Mouse (Mus musculus) lung, embryonic 14.5 days (tissue): ENCODE results near the gene Nr1d1. TPM values are rescaled to one million over a fixed set of nuclear protein-coding genes. Genes with fewer than 3 reads are reported as not detected.

Experiments
- ATAC-seq: fragments of 200-750 bp; cut with Nextera tagmentation; 2 replicates; pipeline ENCODE4 v1.8.0; 2017; ENCODE audit warnings: mild to moderate bottlenecking, moderate TSS enrichment, moderate library complexity; ENCODE audit not compliant: insufficient read depth
- DNase-seq: peaks from one replicate; pipeline ENCODE4 v3.0.0-alpha.2; 2015
- H3K27ac ChIP-seq: fragments of 300-500 bp; sonication (generic); 2 replicates; pipeline ENCODE4 v1.5.1; 2014; ENCODE audit warnings: low read depth, mild to moderate bottlenecking, moderate library complexity
- H3K27me3 ChIP-seq: fragments of 300-500 bp; sonication (generic); 2 replicates; pipeline ENCODE4 v1.6.1; 2014; ENCODE audit warnings: low read length, control low read depth; ENCODE audit not compliant: insufficient read depth
- H3K36me3 ChIP-seq: fragments of 300-500 bp; sonication (generic); 2 replicates; pipeline ENCODE4 v1.6.1; 2014; ENCODE audit warnings: control low read depth; ENCODE audit not compliant: insufficient read depth
- H3K4me1 ChIP-seq: fragments of 300-500 bp; sonication (generic); 2 replicates; pipeline ENCODE4 v1.6.1; 2014; ENCODE audit warnings: antibody characterized with exemption, control low read depth; ENCODE audit not compliant: insufficient read depth
- H3K4me2 ChIP-seq: fragments of 300-500 bp; sonication (generic); 2 replicates; pipeline ENCODE4 v1.6.1; 2014; ENCODE audit warnings: mild to moderate bottlenecking
- H3K4me3 ChIP-seq: fragments of 300-500 bp; sonication (generic); 2 replicates; pipeline ENCODE4 v1.5.1; 2014; ENCODE audit warnings: low read depth, low read length
- H3K9ac ChIP-seq: fragments of 300-500 bp; sonication (generic); 2 replicates; pipeline ENCODE4 v1.6.1; 2014
- H3K9me3 ChIP-seq: fragments of 300-500 bp; sonication (generic); 2 replicates; pipeline ENCODE4 v1.6.1; 2016; ENCODE audit warnings: low read depth, low read length, control low read depth
- CTCF ChIP-seq: IDR thresholded peaks from 2 replicates; pipeline ENCODE4 v1.5.1; 2016; ENCODE audit warnings: antibody characterized with exemption, low read depth
- WGBS: fragments of 180-500 bp; shearing (Covaris S2); extraction: QIAGEN DNeasy Blood & Tissue Kit; methylation state at CpG from one replicate; pipeline ENCODE4 v1.1.7; 2014; 5-methylcytosine and 5-hydroxymethylcytosine counted together
- polyA plus RNA-seq: library from polyadenylated mRNA; unstranded; fragments of >200 nt; fragmentation: Nextera tagmentation; extraction: Ambion mirVana; gene quantifications from 2 replicates; pipeline ENCODE4 v1.2.1, GENCODE M21; 2014

Gene Nr1d1
- polyA plus RNA-seq, 1 experiment from 2014 or later = 1.4 TPM

DNA sequence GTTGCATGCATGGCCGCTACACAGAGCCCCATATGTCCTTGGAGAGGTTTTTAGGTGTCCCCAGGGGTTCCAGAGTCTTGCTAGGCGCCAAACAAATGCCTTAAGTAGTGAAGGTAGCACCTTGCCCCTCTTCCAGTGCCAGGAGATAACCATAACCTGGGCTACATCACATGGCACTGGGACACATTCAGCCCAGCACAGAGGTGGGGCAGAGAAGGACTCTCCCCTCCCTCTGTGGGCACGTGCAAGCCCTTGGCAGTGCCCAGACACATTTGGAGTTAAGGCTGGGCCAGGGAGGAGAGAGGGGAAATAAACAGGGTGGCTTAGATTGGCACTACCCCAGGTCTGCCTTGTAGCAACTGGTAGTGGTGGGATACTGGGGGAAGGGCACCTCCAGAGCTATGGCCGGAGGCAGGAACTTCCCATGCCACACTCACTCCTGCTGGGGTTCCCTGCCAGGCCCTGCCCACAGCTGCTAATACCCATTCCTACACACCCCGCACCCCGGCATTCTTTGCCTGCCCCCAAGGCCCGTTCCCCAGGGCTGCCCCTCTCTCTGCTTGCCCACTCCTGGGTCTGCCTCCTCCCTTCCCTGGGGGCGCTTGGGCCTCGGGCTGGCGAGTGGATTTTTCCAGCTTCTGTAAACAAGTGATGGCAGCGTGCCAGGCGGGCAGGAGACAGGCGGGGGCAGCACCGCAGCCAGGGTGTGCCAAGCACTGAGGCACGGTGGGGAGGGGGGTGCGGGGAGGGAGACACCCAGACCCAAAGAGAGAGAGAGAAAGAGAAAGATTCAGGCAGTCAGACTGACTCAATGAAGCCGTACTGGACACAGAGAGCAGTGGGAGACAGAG, 24.6 kb downstream of the Nr1d1 start:
- Histone ChIP-seq H3K27ac (peak overlapping the region; percentile 87), H3K4me3 (0 out of 2 replicates have a peak overlapping the region, but pooled peaks have one; percentile 3), H3K9me3 (no peaks in the 10 kb centered on the region), H3K9ac (peak overlapping the region; percentile 42), H3K36me3 (peaks cover 22% of the 10 kb centered on the region; the same call in 1 of the 2 replicates), H3K27me3 (no peaks in the 10 kb centered on the region), H3K4me1 (peaks cover 75% of the 10 kb centered on the region), H3K4me2 (peak overlapping the region; percentile 50)
- WGBS = 16% methylated on average over 17 of the region's 17 CpGs
- no peak for TF ChIP-seq CTCF
- DNase-seq = peak; percentile 78
- ATAC-seq = peak; percentile 26

DNA sequence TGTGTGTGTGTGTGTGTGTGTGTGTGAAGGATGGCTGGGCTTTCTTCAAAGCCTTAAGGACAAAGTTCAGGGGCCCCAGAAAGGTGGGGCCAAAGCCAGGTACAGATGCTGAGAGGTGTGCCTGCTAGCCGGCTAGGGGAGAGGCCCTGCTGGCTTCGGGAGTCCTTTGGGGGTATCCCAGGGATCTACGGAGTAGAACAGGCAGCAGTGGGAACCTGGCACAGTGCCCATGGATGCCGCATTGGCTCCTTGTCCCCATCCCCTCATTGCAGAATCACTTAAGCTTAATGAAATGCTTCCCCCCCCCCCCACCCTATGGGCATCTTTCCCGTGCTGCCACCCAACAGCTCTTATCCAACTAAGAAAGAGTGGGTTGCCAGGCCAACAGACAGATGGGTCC, 25.4 kb downstream of the Nr1d1 start:
- no peaks in the 10 kb centered on the region for H3K27me3 ChIP-seq
- H3K36me3 ChIP-seq = peaks cover 15% of the 10 kb centered on the region; the same call in 1 of the 2 replicates
- ATAC-seq (no peak), DNase-seq (peak; percentile 40)
- no peak for TF ChIP-seq CTCF
- 31% methylated on average over 5 of the region's 5 CpGs for WGBS
- peak overlapping the region; percentile 37; the same call in 1 of the 2 replicates for H3K4me2 ChIP-seq
- no peaks in the 10 kb centered on the region for H3K9me3 ChIP-seq
- peak overlapping the region; percentile 87 for H3K27ac ChIP-seq
- peaks cover 81% of the 10 kb centered on the region for H3K4me1 ChIP-seq
- no peak overlapping the region for H3K4me3 ChIP-seq
- H3K9ac ChIP-seq = 0 out of 2 replicates have a peak overlapping the region, but pooled peaks have one; percentile 4

DNA sequence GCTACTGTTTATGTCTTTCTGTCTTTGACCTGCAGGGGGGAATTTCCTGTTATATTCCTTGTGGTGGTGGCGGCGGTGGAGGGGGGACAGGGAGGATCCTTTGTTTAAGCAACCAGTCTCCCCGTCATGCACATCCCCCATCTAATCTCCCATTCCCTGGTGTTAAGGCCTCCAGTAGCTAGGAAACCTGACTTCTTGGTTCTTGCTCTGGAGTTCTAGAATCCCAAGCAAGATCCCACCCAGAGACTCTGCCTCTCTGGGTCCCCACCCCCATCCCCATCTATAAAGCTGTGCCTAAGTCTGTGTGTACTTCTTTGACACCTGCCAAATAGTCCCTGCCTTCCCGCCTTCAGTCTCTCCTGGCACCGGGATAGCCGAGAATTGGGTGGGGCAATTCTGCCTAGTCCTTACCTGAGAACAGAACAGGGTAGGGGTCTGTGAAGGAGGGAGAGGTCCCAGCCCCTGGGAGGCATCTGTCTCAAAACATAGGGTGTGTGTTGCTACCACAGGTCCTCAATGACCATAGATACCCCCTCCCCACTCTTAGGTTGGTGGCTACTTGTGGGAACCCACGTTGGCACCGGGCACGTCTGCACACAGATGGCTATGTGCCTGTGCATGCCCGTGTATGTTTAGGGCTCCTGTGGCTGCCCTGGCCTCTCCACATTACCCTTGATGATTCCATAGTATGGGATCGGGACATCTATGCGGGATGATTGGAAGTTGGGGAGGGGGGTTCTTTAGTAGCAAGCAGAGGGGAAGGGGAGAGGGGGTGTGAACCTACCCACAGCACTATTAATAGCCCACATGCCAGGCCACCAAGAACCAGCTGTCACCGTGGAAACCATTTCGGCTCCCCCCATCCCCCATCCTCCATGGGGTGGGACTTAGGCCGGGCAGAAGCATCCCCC, 26.4 kb downstream of the Nr1d1 start:
- H3K4me3 ChIP-seq = peak overlapping the region; percentile 1; the same call in 1 of the 2 replicates
- H3K36me3 ChIP-seq = peaks cover 6% of the 10 kb centered on the region; the same call in 1 of the 2 replicates
- H3K9me3 ChIP-seq = no peaks in the 10 kb centered on the region
- ATAC-seq = no peak
- peak overlapping the region; percentile 37 for H3K4me2 ChIP-seq
- H3K27me3 ChIP-seq = no peaks in the 10 kb centered on the region
- 21% methylated on average over 15 of the region's 15 CpGs for WGBS
- H3K4me1 ChIP-seq = peaks cover 85% of the 10 kb centered on the region
- 0 out of 2 replicates have a peak overlapping the region, but pooled peaks have one; percentile 6 for H3K9ac ChIP-seq
- H3K27ac ChIP-seq = peak overlapping the region; percentile 87; the same call in 1 of the 2 replicates
- peak; percentile 82 for DNase-seq
- TF ChIP-seq CTCF = peak; percentile 54

DNA sequence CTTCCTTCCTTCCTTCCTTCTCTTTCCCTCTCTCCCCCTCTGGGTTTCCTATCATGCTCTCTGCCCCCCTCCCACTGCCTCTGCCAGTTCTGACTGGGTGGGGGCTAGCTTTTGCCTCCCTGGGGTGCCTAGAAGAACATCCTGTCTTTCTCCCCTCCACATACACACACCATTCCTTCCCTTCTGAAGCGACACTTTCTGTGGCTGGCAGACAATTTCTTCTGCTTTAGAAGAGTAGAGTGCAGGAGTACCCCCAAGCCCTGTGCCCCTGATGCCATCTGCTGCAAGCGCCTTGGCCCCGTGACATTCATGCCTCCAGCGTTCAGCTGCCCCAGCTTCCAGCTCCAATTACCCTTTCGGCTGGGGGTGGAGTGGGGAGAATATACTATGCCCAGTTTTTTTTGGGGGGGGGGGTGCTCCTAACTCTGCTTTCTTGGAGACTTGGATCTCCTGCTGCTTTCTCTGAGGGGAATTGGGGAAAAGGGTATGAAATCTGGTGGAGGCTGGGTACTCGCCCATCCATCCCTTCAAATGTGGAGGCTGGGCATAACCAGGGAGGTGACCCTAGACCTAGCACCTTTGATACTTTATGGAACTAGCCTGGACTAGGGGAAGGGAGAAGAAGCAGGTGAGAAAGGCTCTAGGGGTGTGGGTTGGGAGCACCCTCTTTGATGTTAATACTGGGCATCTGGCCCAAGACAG, 27.2 kb downstream of the Nr1d1 start:
- no peaks in the 10 kb centered on the region for H3K27me3 ChIP-seq
- DNase-seq = no peak
- H3K27ac ChIP-seq = peak overlapping the region; percentile 87
- WGBS = 32% methylated on average over 6 of the region's 6 CpGs
- H3K9me3 ChIP-seq = no peaks in the 10 kb centered on the region
- no peak overlapping the region for H3K9ac ChIP-seq
- H3K4me1 ChIP-seq = peaks cover 93% of the 10 kb centered on the region
- H3K4me2 ChIP-seq = peak overlapping the region; percentile 37
- TF ChIP-seq CTCF = no peak
- H3K4me3 ChIP-seq = peak overlapping the region; percentile 1; the same call in 1 of the 2 replicates
- no peak for ATAC-seq
- no peaks in the 10 kb centered on the region for H3K36me3 ChIP-seq

DNA sequence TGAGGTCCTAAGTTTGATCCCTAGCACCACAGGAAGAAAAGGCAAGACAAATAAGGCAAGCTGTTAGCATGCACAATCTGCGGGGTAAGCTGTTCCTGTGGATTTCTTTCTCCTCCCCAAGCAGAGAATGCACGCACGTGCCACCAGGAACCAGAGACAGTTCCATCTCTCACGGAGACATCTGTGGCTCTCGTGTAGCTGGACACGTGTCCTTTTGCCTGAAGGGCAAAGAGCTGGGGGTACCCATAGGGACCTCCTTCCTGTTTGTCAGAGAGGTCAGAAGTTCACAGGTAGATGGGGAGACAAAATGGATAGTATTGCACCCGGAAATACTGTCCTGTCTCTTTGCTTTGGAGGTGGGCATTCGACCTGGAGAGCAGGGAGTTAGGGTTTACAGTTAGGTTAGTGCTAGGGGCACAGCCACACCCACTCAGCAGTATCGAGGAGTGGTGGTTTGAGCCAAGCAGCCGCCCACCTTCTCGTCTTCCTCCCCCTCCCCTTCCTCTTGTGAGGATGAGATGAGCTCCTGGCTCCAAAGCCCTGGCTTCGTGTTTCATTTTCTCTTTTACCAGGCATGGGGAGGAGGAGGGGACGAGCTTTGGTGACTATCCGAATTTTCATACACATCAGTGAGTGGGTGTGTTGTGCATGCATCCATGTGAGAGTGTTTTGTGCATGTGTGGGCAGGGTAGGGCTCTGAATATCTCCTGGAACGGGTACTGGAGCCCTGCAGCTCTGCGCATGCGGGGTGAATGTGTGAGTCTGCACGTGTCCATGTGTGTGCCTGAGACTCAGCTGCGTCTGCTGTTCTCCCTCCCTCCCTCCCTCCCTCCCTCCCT, 28.1 kb downstream of the Nr1d1 start:
- peak; percentile 85 for DNase-seq
- TF ChIP-seq CTCF = no peak
- Histone ChIP-seq H3K9me3 (no peaks in the 10 kb centered on the region), H3K4me2 (peak overlapping the region; percentile 58), H3K4me1 (peaks cover 87% of the 10 kb centered on the region), H3K36me3 (no peaks in the 10 kb centered on the region), H3K9ac (peak overlapping the region; percentile 28; the same call in 1 of the 2 replicates), H3K4me3 (peak overlapping the region; percentile 11; the same call in 1 of the 2 replicates), H3K27ac (peak overlapping the region; percentile 78; the same call in 1 of the 2 replicates), H3K27me3 (no peaks in the 10 kb centered on the region)
- peak; percentile 53 for ATAC-seq
- 4% methylated on average over 19 of the region's 19 CpGs for WGBS
